In the genomic region with DNA sequence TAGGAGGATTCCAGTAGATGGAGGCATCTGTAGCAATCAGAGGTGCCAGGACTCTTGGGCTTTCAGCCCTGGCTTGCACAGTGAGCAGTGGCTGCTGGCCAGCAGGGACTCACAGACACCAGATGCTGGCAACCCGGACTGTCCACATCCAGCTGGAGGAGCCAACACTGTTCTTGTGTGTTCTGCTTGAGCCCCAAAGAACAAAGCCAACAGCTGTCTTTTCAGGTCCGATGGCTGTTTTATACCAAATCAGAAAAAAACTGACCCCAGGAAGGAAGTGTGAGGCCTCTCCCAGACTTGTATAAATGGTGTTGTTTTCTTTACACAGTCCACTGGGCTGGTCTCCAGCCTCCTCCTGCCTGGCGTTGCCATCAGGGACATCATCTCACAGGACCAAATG, we compare ENCODE assay signal across 10 mouse cellular contexts.
DNase-seq lines count a peak whose midpoint lies in the region; ATAC-seq and TF ChIP-seq lines count a peak whose summit lies in the region.
"Had no signal": no experiment of that assay in that cellular context is flagged by ENCODE, and none has a peak within 500 bp of the region (broad histone marks: within the 10 kb centered on the region; RNA-seq: fewer than 3 reads in every experiment).

No protein-coding gene starts in this region.

- DNase-seq in frontal cortex, postnatal 10 days (ENCODE audit: low spot score in 2 of 2), result peak; percentile 9 to 14
- peak; percentile 82 for DNase-seq in Muller cell, postnatal 12 days (ENCODE audit: inconsistent ontology term)
- no peak for DNase-seq in spleen, postnatal 14 days (ENCODE audit: low spot score in 2 of 2)

- no peak overlapping the region for H3K9ac ChIP-seq in heart, embryonic 13.5 days
- H3K9ac ChIP-seq in lung, embryonic 16.5 days (ENCODE audit: low read length), result no peak overlapping the region
- H3K9ac ChIP-seq in intestine, postnatal 0 days (ENCODE audit: low read depth, low read length), result no peak overlapping the region
- no peak overlapping the region for H3K9ac ChIP-seq in midbrain, embryonic 13.5 days (replicated peaks)

- H3K4me2 ChIP-seq in heart, embryonic 13.5 days, result no peak overlapping the region
- no peak overlapping the region for H3K4me2 ChIP-seq in lung, embryonic 16.5 days (ENCODE audit: low read depth, low read length)
- H3K4me2 ChIP-seq in intestine, postnatal 0 days (replicated peaks; ENCODE audit: low read depth), result no peak overlapping the region
- no peak overlapping the region for H3K4me2 ChIP-seq in midbrain, embryonic 13.5 days (replicated peaks)

- TF ChIP-seq CTCF in intestine, postnatal 0 days (IDR thresholded peaks at IDR 0.05; ENCODE audit: low read depth), result no peak

- no peaks in the 10 kb centered on the region for H3K9me3 ChIP-seq in heart, embryonic 13.5 days
- no peaks in the 10 kb centered on the region for H3K9me3 ChIP-seq in lung, embryonic 16.5 days (ENCODE audit: control insufficient read depth, low read length)
- H3K9me3 ChIP-seq in intestine, postnatal 0 days (ENCODE audit: control insufficient read depth), result no peaks in the 10 kb centered on the region
- no peaks in the 10 kb centered on the region for H3K9me3 ChIP-seq in midbrain, embryonic 13.5 days

- H3K27ac ChIP-seq in heart, embryonic 13.5 days (replicated peaks), result peak overlapping the region; percentile 39; the same call in 1 of the 2 replicates
- peak overlapping the region; percentile 34; the same call in 1 of the 2 replicates for H3K27ac ChIP-seq in lung, embryonic 16.5 days (ENCODE audit: low read length)
- no peak overlapping the region for H3K27ac ChIP-seq in intestine, postnatal 0 days (ENCODE audit: low read depth, low read length)
- H3K27ac ChIP-seq in midbrain, embryonic 13.5 days, result no peak overlapping the region
- H3K27ac ChIP-seq: left cerebral cortex, adult 2 months had no signal

- H3K4me3 ChIP-seq in heart, embryonic 13.5 days, result no peak overlapping the region
- H3K4me3 ChIP-seq in lung, embryonic 16.5 days (ENCODE audit: low read length), result no peak overlapping the region
- no peak overlapping the region for H3K4me3 ChIP-seq in intestine, postnatal 0 days (ENCODE audit: low read depth, low read length)
- no peak overlapping the region for H3K4me3 ChIP-seq in midbrain, embryonic 13.5 days (replicated peaks)
- H3K4me3 ChIP-seq: erythroblast, embryonic 14.5 days; left cerebral cortex, adult 2 months had no signal

- no peaks in the 10 kb centered on the region for H3K36me3 ChIP-seq in heart, embryonic 13.5 days
- no peaks in the 10 kb centered on the region for H3K36me3 ChIP-seq in lung, embryonic 16.5 days (ENCODE audit: control insufficient read depth, insufficient read depth, low read length)
- H3K36me3 ChIP-seq in intestine, postnatal 0 days (ENCODE audit: control insufficient read depth, insufficient read depth), result no peaks in the 10 kb centered on the region
- H3K36me3 ChIP-seq in midbrain, embryonic 13.5 days, result no peaks in the 10 kb centered on the region

- peaks cover 19% of the 10 kb centered on the region for H3K4me1 ChIP-seq in heart, embryonic 13.5 days
- peaks cover 5% of the 10 kb centered on the region; the same call in 1 of the 2 replicates for H3K4me1 ChIP-seq in lung, embryonic 16.5 days (replicated peaks; ENCODE audit: control insufficient read depth, insufficient read depth, low read length)
- H3K4me1 ChIP-seq in intestine, postnatal 0 days (replicated peaks; ENCODE audit: control insufficient read depth, insufficient read depth, low read length), result no peaks in the 10 kb centered on the region
- H3K4me1 ChIP-seq in midbrain, embryonic 13.5 days (replicated peaks), result no peaks in the 10 kb centered on the region

- WGBS in heart, embryonic 13.5 days, result 61% methylated on average over 3 of the region's 3 CpGs
- WGBS in lung, embryonic 16.5 days, result 26% methylated on average over 3 of the region's 3 CpGs
- 52% methylated on average over 3 of the region's 3 CpGs for WGBS in intestine, postnatal 0 days
- WGBS in midbrain, embryonic 13.5 days, result 81% methylated on average over 3 of the region's 3 CpGs

- ATAC-seq in frontal cortex, adult (ENCODE audit: low TSS enrichment), result no peak
- ATAC-seq in heart, embryonic 13.5 days (ENCODE audit: extremely low read depth, insufficient number of reproducible peaks, low FRiP score, low TSS enrichment), result no peak
- peak; percentile 84 for ATAC-seq in lung, embryonic 16.5 days (ENCODE audit: low read depth)
- no peak for ATAC-seq in intestine, postnatal 0 days
- ATAC-seq in midbrain, embryonic 13.5 days, result no peak

- H3K27me3 ChIP-seq in heart, embryonic 13.5 days (replicated peaks), result no peaks in the 10 kb centered on the region
- no peaks in the 10 kb centered on the region for H3K27me3 ChIP-seq in lung, embryonic 16.5 days (ENCODE audit: control insufficient read depth, insufficient read depth, low read depth, low read length)
- H3K27me3 ChIP-seq in intestine, postnatal 0 days (replicated peaks; ENCODE audit: control insufficient read depth, insufficient read depth, low read length), result no peaks in the 10 kb centered on the region
- no peaks in the 10 kb centered on the region for H3K27me3 ChIP-seq in midbrain, embryonic 13.5 days

Comparison
In these comparisons a context has a peak if more than half of its experiments do, and no peak if none do; other contexts are left out.
1. DNase-seq: peak in frontal cortex, postnatal 10 days (2 of 2) and Muller cell, postnatal 12 days (single experiment); none in spleen, postnatal 14 days (0 of 2).
2. H3K27ac ChIP-seq: peak in heart, embryonic 13.5 days (single experiment) and lung, embryonic 16.5 days (single experiment); none in intestine, postnatal 0 days (single experiment) and midbrain, embryonic 13.5 days (single experiment).